Mouse (Mus musculus) heart, postnatal 0 days (tissue): ENCODE results near the gene Sp100. TPM values are rescaled to one million over a fixed set of nuclear protein-coding genes. Genes with fewer than 3 reads are reported as not detected.
A peak's percentile ranks its signal among the peaks of the same experiment; 100 is the strongest.

Source experiments
- ATAC-seq: fragments of 200-750 bp; cut with Nextera tagmentation; 2 replicates; pipeline ENCODE4 v1.8.0; 2017; ENCODE audit warnings: low read depth, moderate number of reproducible peaks, moderate library complexity; ENCODE audit not compliant: insufficient read depth
- DNase-seq: peaks from one replicate; pipeline ENCODE4 v3.0.0-alpha.2; 2016; ENCODE audit warnings: low spot score
- H3K27ac ChIP-seq: fragments of 300-500 bp; sonication (generic); 2 replicates; pipeline ENCODE4 v1.5.1; 2014; ENCODE audit warnings: low read depth, mild to moderate bottlenecking
- H3K27me3 ChIP-seq: fragments of 300-500 bp; sonication (generic); 2 replicates; pipeline ENCODE4 v1.6.1; 2014; ENCODE audit warnings: low read length, mixed read lengths; ENCODE audit not compliant: control insufficient read depth, insufficient read depth
- H3K36me3 ChIP-seq: fragments of 300-500 bp; sonication (generic); replicated peaks from 2 replicates; pipeline ENCODE4 v1.6.1; 2014; ENCODE audit warnings: low read length, mixed read lengths; ENCODE audit not compliant: control insufficient read depth, insufficient read depth
- H3K4me1 ChIP-seq: fragments of 300-500 bp; sonication (generic); 2 replicates; pipeline ENCODE4 v1.6.1; 2014; ENCODE audit warnings: antibody characterized with exemption; ENCODE audit not compliant: control insufficient read depth, insufficient read depth
- H3K4me2 ChIP-seq: fragments of 300-500 bp; sonication (generic); 2 replicates; pipeline ENCODE4 v1.6.1; 2014; ENCODE audit warnings: low read depth, mild to moderate bottlenecking, low read length, moderate library complexity
- H3K4me3 ChIP-seq: fragments of 300-500 bp; sonication (generic); 2 replicates; pipeline ENCODE4 v1.5.1; 2014; ENCODE audit warnings: low read depth, low read length
- H3K9ac ChIP-seq: fragments of 300-500 bp; sonication (generic); replicated peaks from 2 replicates; pipeline ENCODE4 v1.6.1; 2014; ENCODE audit warnings: low read depth, low read length, mixed read lengths
- H3K9me3 ChIP-seq: fragments of 300-500 bp; sonication (generic); replicated peaks from 2 replicates; pipeline ENCODE4 v1.6.1; 2016; ENCODE audit warnings: low read length; ENCODE audit not compliant: control insufficient read depth
- CTCF ChIP-seq: IDR thresholded peaks from 2 replicates; pipeline ENCODE4 v1.5.1; 2016; ENCODE audit warnings: antibody characterized with exemption, control low read depth, low read depth
- EP300 ChIP-seq: IDR thresholded peaks from 2 replicates; pipeline ENCODE4 v1.6.1; 2016; ENCODE audit warnings: antibody characterized with exemption, low read depth
- WGBS: fragments of 180-500 bp; shearing (Covaris S2); extraction: QIAGEN DNeasy Blood & Tissue Kit; methylation state at CpG from one replicate; pipeline ENCODE4 v1.1.7; 2014; 5-methylcytosine and 5-hydroxymethylcytosine counted together
- polyA plus RNA-seq: library from polyadenylated mRNA; unstranded; fragments of >200 nt; fragmentation: Nextera tagmentation; extraction: Ambion mirVana; gene quantifications from 2 replicates; pipeline ENCODE4 v1.2.1, GENCODE M21; 2015
- total RNA-seq: library from RNA; depleted of rRNA; stranded (reverse); fragments of >200 nt; gene quantifications from 2 replicates; pipeline ENCODE4 v1.2.3, GENCODE M21; 2014; ENCODE audit warnings: low replicate concordance

Sp100 gene
- total and polyA plus RNA-seq, 2 experiments from 2014 or later: 7.2 to 9.2 TPM

- H3K4me1 ChIP-seq: peaks cover 5% of the 10 kb centered on the region; the same call in 1 of the 2 replicates
- peak overlapping the region; percentile 40 for H3K4me3 ChIP-seq
- peak; percentile 71 for DNase-seq
- ATAC-seq: peak; percentile 67
- H3K27ac ChIP-seq: peak overlapping the region; percentile 60; the same call in 1 of the 2 replicates
- H3K36me3 ChIP-seq: no peaks in the 10 kb centered on the region
- peak; percentile 96 for TF ChIP-seq CTCF
- no peak for TF ChIP-seq EP300
- H3K27me3 ChIP-seq: no peaks in the 10 kb centered on the region
- H3K9ac ChIP-seq: no peak overlapping the region
- peak overlapping the region; percentile 60 for H3K4me2 ChIP-seq
- WGBS: 33% methylated on average over 18 of the region's 18 CpGs
- H3K9me3 ChIP-seq: no peaks in the 10 kb centered on the region
Measured at GRCm38 (mm10) chr1:85736355-85737184, 86.8 kb downstream of the Sp100 start.

DNA sequence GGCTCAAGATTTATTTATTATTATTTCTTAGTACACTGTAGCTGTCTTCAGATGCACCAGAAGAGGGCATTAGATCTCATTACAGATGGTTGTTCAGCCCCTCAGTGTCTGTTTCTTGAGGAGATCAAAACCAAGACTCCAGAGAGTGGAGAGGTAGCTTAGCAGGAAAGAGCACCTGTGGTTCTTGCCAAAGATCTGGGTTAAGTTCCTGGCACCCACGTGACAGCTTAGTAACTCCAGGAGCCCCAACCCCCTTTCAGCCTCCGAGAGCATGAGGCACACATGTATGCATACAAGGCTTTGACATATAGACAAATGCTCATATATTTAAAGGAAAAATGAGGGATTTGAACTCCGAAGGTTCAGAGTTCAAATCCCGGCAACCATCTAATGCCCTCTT is 89.2 kb downstream of the Sp100 start:
- no peaks in the 10 kb centered on the region for H3K27me3 ChIP-seq
- no peak overlapping the region for H3K4me3 ChIP-seq
- TF ChIP-seq CTCF (no peak), EP300 (no peak)
- ATAC-seq: no peak
- no peak for DNase-seq
- H3K27ac ChIP-seq: no peak overlapping the region
- H3K9me3 ChIP-seq: no peaks in the 10 kb centered on the region
- H3K9ac ChIP-seq: no peak overlapping the region
- H3K4me2 ChIP-seq: no peak overlapping the region
- 91% methylated on average over 4 of the region's 4 CpGs for WGBS
- H3K4me1 ChIP-seq: peaks cover 5% of the 10 kb centered on the region; the same call in 1 of the 2 replicates
- no peaks in the 10 kb centered on the region for H3K36me3 ChIP-seq

- ATAC-seq (no peak), DNase-seq (no peak)
Measured at GRCm38 (mm10) chr1:85739819-85740218, 90.0 kb downstream of the Sp100 start.

GRCm38 (mm10) chr1:85740923-85741322 is 91.1 kb downstream of the Sp100 start:
- 80% methylated on average over 6 of the region's 6 CpGs for WGBS
- Histone ChIP-seq H3K9me3 (no peaks in the 10 kb centered on the region), H3K27ac (no peak overlapping the region), H3K27me3 (no peaks in the 10 kb centered on the region), H3K4me3 (no peak overlapping the region), H3K4me2 (no peak overlapping the region), H3K9ac (no peak overlapping the region), H3K36me3 (no peaks in the 10 kb centered on the region), H3K4me1 (peaks cover 3% of the 10 kb centered on the region; the same call in 1 of the 2 replicates)
- TF ChIP-seq CTCF: no peak
- no peak for ATAC-seq
- DNase-seq: no peak

More at GRCm38 (mm10) chr1:85739819-85740218, 90.0 kb downstream of the Sp100 start:
- H3K4me3 ChIP-seq: no peak overlapping the region
- peaks cover 5% of the 10 kb centered on the region; the same call in 1 of the 2 replicates for H3K4me1 ChIP-seq
- no peaks in the 10 kb centered on the region for H3K9me3 ChIP-seq
- no peaks in the 10 kb centered on the region for H3K36me3 ChIP-seq
- TF ChIP-seq CTCF: no peak
- no peak for TF ChIP-seq EP300
- H3K27me3 ChIP-seq: no peaks in the 10 kb centered on the region
- no peak overlapping the region for H3K9ac ChIP-seq
- H3K27ac ChIP-seq: no peak overlapping the region
- H3K4me2 ChIP-seq: no peak overlapping the region

DNA sequence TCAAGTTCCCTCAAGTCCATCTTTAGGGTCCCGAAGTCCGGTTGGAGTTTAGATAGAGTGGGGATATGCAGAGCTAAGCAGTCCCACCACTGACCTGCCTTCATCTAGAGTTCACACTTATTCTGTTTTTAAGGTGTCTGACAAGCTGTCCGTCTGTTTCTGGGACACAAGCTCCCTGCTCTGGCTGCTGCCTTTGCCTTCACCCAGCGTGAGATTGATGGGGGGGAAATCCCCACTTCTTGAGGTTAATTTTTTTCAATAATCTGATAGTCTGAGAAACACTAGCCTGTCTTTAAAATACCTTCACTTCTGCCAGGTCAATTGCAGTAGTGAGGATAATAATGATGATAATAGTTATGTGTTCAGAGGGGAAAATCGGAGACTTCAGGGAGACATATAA is 92.5 kb downstream of the Sp100 start:
- Histone ChIP-seq H3K27ac (no peak overlapping the region), H3K4me3 (no peak overlapping the region), H3K9ac (no peak overlapping the region), H3K9me3 (no peaks in the 10 kb centered on the region), H3K36me3 (no peaks in the 10 kb centered on the region), H3K27me3 (no peaks in the 10 kb centered on the region), H3K4me1 (no peaks in the 10 kb centered on the region), H3K4me2 (no peak overlapping the region)
- no peak for TF ChIP-seq EP300
- WGBS: 56% methylated on average over 5 of the region's 5 CpGs
- ATAC-seq (no peak), DNase-seq (no peak)
